Mouse (Mus musculus) hindbrain, embryonic 15.5 days (tissue): ENCODE results near the gene Ccdc194. TPM values are rescaled to one million over a fixed set of nuclear protein-coding genes. Genes with fewer than 3 reads are reported as not detected.

Experiments
- ATAC-seq: fragments of 200-750 bp; cut with Nextera tagmentation; 2 replicates; pipeline ENCODE4 v1.8.0; 2017; ENCODE audit warnings: low read depth, moderate number of reproducible peaks, moderate TSS enrichment; ENCODE audit not compliant: low FRiP score
- H3K27ac ChIP-seq: fragments of 300-500 bp; sonication (generic); replicated peaks from 2 replicates; pipeline ENCODE4 v1.5.1; 2015; ENCODE audit warnings: mild to moderate bottlenecking, inconsistent platforms
- H3K27me3 ChIP-seq: fragments of 300-500 bp; sonication (generic); 2 replicates; pipeline ENCODE4 v1.6.1; 2015; ENCODE audit warnings: control low read depth, inconsistent platforms
- H3K36me3 ChIP-seq: fragments of 300-500 bp; sonication (generic); 2 replicates; pipeline ENCODE4 v1.6.1; 2015; ENCODE audit warnings: control low read depth, inconsistent platforms
- H3K4me1 ChIP-seq: fragments of 300-500 bp; sonication (generic); replicated peaks from 2 replicates; pipeline ENCODE4 v1.6.1; 2015; ENCODE audit warnings: control low read depth, inconsistent platforms
- H3K4me2 ChIP-seq: fragments of 300-500 bp; sonication (generic); 2 replicates; pipeline ENCODE4 v1.6.1; 2015; ENCODE audit warnings: moderate library complexity, mild to moderate bottlenecking, inconsistent platforms
- H3K4me3 ChIP-seq: fragments of 300-500 bp; sonication (generic); 2 replicates; pipeline ENCODE4 v1.5.1; 2015; ENCODE audit warnings: mild to moderate bottlenecking, inconsistent platforms
- H3K9ac ChIP-seq: fragments of 300-500 bp; sonication (generic); 2 replicates; pipeline ENCODE4 v1.6.1; 2015; ENCODE audit warnings: inconsistent platforms
- H3K9me3 ChIP-seq: fragments of 300-500 bp; sonication (generic); 2 replicates; pipeline ENCODE4 v1.6.1; 2016; ENCODE audit warnings: control low read depth, inconsistent platforms
- WGBS: fragments of 180-500 bp; shearing (Covaris S2); methylation state at CpG from one replicate; pipeline ENCODE4 v1.1.7; 2015; 5-methylcytosine and 5-hydroxymethylcytosine counted together
- polyA plus RNA-seq: library from polyadenylated mRNA; unstranded; fragments of >200 nt; fragmentation: Nextera tagmentation; extraction: Ambion mirVana; gene quantifications from 2 replicates; pipeline ENCODE4 v1.2.1, GENCODE M21; 2015

The Ccdc194 gene
- polyA plus RNA-seq, 1 experiment from 2014 or later: 0.41 TPM

- no peaks in the 10 kb centered on the region; the same call in 1 of the 2 replicates for H3K9me3 ChIP-seq
- H3K36me3 ChIP-seq: no peaks in the 10 kb centered on the region
- no peak within 1 kb of the TSS for H3K9ac ChIP-seq
- H3K4me1 ChIP-seq: peaks cover 30% of the 10 kb centered on the region
- 69% methylated on average over 3 of the region's 3 CpGs for WGBS
- H3K27me3 ChIP-seq: peaks cover 22% of the 10 kb centered on the region
- no peak within 1 kb of the TSS for H3K27ac ChIP-seq
- no peak within 1 kb of the TSS for H3K4me2 ChIP-seq
- no peak for ATAC-seq
- H3K4me3 ChIP-seq: no peak within 1 kb of the TSS
These were observed 41.0 kb upstream of the Ccdc194 start, which contains the start of gene Nxnl1 for GRCm38 (mm10) chr8:71566501-71566900. Nxnl1 (minus strand) TSS chr8:71566601.

- Histone ChIP-seq H3K4me2 (no peak overlapping the region), H3K4me3 (no peak overlapping the region), H3K27ac (no peak overlapping the region), H3K9ac (no peak overlapping the region), H3K36me3 (no peaks in the 10 kb centered on the region), H3K9me3 (no peaks in the 10 kb centered on the region; the same call in 1 of the 2 replicates), H3K27me3 (peaks cover 48% of the 10 kb centered on the region), H3K4me1 (peaks cover 20% of the 10 kb centered on the region)
- WGBS: 91% methylated on average over 4 of the region's 4 CpGs
- no peak for ATAC-seq
These were observed 38.5 kb upstream of the Ccdc194 start for GRCm38 (mm10) chr8:71563992-71564391.

- Histone ChIP-seq H3K36me3 (no peaks in the 10 kb centered on the region), H3K4me1 (peaks cover 20% of the 10 kb centered on the region), H3K9ac (peak overlapping the region; percentile 40), H3K27ac (no peak overlapping the region), H3K4me3 (peak overlapping the region; percentile 30), H3K9me3 (no peaks in the 10 kb centered on the region; the same call in 1 of the 2 replicates), H3K27me3 (peaks cover 60% of the 10 kb centered on the region), H3K4me2 (peak overlapping the region; percentile 54)
- no peak for ATAC-seq
- under 1% methylated on average over 33 of the region's 33 CpGs for WGBS
These were observed 37.2 kb upstream of the Ccdc194 start for GRCm38 (mm10) chr8:71562751-71563150.

DNA sequence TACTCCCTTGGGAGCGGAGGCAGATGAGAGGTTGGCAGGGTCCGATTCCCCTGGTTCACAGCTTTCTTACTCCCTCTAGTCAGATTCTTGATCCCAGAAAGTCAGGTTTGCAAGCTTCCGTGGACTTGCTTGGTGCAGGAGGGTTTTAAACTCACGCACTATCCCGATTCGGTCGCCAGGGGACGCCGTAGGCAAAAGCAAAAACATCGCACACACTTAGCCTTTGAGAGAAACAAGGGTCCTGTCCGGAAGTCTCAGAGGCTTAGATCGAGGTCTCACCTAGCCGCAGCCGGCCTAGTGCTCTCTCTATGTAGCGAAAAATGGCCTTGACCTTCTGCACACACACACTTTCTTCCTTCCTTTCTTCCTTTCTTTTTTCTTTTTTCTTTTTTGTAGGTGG, 35.9 kb upstream of the Ccdc194 start:
- H3K9me3 ChIP-seq: no peaks in the 10 kb centered on the region; the same call in 1 of the 2 replicates
- no peak overlapping the region for H3K27ac ChIP-seq
- no peaks in the 10 kb centered on the region for H3K36me3 ChIP-seq
- WGBS: 4% methylated on average over 15 of the region's 15 CpGs
- H3K27me3 ChIP-seq: peaks cover 74% of the 10 kb centered on the region
- ATAC-seq: no peak
- no peak overlapping the region for H3K4me3 ChIP-seq
- no peak overlapping the region for H3K9ac ChIP-seq
- H3K4me2 ChIP-seq: no peak overlapping the region
- peaks cover 20% of the 10 kb centered on the region for H3K4me1 ChIP-seq

- 84% methylated on average over 5 of the region's 5 CpGs for WGBS
- Histone ChIP-seq H3K4me2 (no peak overlapping the region), H3K27ac (no peak overlapping the region), H3K4me3 (no peak overlapping the region), H3K9me3 (no peaks in the 10 kb centered on the region; the same call in 1 of the 2 replicates), H3K4me1 (peaks cover 20% of the 10 kb centered on the region), H3K9ac (no peak overlapping the region), H3K27me3 (peaks cover 80% of the 10 kb centered on the region), H3K36me3 (no peaks in the 10 kb centered on the region)
- no peak for ATAC-seq
These were observed 35.3 kb upstream of the Ccdc194 start for GRCm38 (mm10) chr8:71560765-71561164.

DNA sequence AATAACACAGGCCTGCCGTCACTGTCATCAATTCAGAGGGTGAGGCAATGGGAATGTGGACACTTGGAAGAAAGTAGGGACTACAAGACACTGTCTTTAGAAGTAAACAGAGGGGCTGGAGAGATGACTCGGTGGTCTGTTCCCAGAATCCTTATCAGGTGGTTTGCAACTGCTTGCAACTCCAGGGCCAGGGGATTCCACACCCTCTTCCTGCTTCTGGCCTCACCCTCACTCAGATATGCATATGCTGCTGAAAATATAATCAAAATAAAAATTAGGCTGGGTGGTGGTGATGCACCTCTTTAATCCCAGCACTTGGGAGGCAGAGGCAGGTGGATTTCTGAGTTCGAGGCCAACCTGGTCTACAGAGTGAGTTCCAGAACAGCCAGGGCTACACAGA, 34.6 kb upstream of the Ccdc194 start:
- no peaks in the 10 kb centered on the region; the same call in 1 of the 2 replicates for H3K9me3 ChIP-seq
- no peak for ATAC-seq
- no peak overlapping the region for H3K9ac ChIP-seq
- H3K4me3 ChIP-seq: no peak overlapping the region
- H3K27ac ChIP-seq: no peak overlapping the region
- peaks cover 20% of the 10 kb centered on the region for H3K4me1 ChIP-seq
- 84% methylated on average over 3 of the region's 3 CpGs for WGBS
- no peak overlapping the region for H3K4me2 ChIP-seq
- H3K36me3 ChIP-seq: no peaks in the 10 kb centered on the region
- H3K27me3 ChIP-seq: peaks cover 81% of the 10 kb centered on the region

GRCm38 (mm10) chr8:71558958-71559690, 33.6 kb upstream of the Ccdc194 start:
- H3K9ac ChIP-seq: no peak overlapping the region
- no peak overlapping the region for H3K27ac ChIP-seq
- peak overlapping the region; percentile 25 for H3K4me3 ChIP-seq
- 4% methylated on average over 24 of the region's 24 CpGs for WGBS
- H3K9me3 ChIP-seq: no peaks in the 10 kb centered on the region; the same call in 1 of the 2 replicates
- no peak for ATAC-seq
- H3K27me3 ChIP-seq: peaks cover 84% of the 10 kb centered on the region
- peak overlapping the region; percentile 46 for H3K4me2 ChIP-seq
- peaks cover 20% of the 10 kb centered on the region for H3K4me1 ChIP-seq
- no peaks in the 10 kb centered on the region for H3K36me3 ChIP-seq

DNA sequence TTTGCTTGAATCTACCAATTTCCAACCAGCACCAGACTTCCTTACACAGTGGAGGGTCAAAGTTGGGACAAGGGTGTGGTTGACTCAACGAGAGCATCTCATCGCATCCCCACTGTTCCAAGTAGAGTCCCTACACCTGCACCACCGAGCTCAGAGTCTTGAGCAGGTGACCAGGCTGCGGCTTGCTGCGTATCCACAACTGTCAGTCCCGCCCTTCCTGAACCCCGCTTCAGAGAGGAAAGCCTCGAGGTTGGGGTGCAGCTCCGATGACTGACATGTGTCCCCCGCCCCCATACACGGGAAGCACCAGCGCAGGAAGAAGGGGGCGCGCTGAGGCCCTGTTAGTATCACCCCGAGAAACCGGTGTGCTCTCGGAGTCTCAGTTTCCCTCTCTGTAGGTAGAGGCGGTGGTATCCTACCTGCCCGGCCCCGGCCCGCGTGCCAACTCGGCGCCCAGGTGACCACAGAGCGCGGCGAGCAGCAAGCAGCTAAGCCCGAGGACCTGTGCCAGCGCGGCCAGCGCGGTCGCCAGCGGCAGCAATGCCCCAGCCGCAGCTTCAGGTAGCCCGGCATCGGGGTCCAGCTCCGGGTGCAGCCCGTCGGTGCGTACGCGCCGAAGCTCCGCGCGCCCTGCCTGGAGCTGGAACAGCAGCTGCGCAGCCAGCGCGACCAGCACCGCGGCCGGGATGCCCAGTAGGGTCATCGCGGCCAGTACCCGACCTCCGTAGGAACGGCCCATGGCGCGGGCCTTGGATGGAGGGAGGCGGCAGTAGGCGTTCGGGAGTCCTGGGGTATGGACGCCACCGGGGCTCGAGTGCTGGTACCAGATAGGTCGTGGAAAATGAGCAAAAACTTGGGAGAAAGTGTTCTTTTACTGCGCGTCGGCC, 32.8 kb upstream of the Ccdc194 start, which contains the start of gene Tmem221:
Tmem221 (minus strand) TSS at position 801 of the 887 bp plus-strand sequence.
- H3K4me1 ChIP-seq: peaks cover 20% of the 10 kb centered on the region
- no peaks in the 10 kb centered on the region for H3K9me3 ChIP-seq
- H3K36me3 ChIP-seq: no peaks in the 10 kb centered on the region
- no peak for ATAC-seq
- no peak within 1 kb of the TSS for H3K27ac ChIP-seq
- peaks cover 79% of the 10 kb centered on the region for H3K27me3 ChIP-seq
- H3K9ac ChIP-seq: no peak within 1 kb of the TSS
- peak within 1 kb of the TSS; percentile 25 for H3K4me3 ChIP-seq
- WGBS: 4% methylated on average over 70 of the region's 70 CpGs
- peak within 1 kb of the TSS; percentile 46 for H3K4me2 ChIP-seq

DNA sequence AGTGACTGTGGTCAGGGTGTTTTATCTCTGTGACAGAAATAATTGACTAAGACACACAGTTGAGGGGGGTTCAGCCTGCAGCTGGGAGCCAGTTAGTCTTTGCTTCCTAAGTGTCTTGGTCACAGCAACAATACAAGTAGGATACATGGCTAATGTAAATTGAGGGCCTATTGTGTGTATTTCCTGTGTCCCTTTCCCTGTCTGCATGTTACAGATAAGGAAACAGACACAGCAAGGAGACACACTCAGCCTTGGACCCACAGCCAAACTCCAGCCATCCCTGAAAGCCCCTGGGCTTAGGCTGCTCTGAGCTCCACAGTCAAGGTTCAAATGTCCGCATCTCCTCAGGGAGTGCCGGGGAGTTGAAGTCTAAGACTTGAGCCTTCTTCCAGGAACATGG, 29.1 kb upstream of the Ccdc194 start:
- no peak overlapping the region for H3K4me3 ChIP-seq
- peaks cover 42% of the 10 kb centered on the region for H3K27me3 ChIP-seq
- no peaks in the 10 kb centered on the region for H3K36me3 ChIP-seq
- no peaks in the 10 kb centered on the region for H3K9me3 ChIP-seq
- 81% methylated on average over 2 of the region's 2 CpGs for WGBS
- ATAC-seq: no peak
- no peak overlapping the region for H3K27ac ChIP-seq
- no peak overlapping the region for H3K9ac ChIP-seq
- no peak overlapping the region for H3K4me2 ChIP-seq
- peaks cover 11% of the 10 kb centered on the region for H3K4me1 ChIP-seq

DNA sequence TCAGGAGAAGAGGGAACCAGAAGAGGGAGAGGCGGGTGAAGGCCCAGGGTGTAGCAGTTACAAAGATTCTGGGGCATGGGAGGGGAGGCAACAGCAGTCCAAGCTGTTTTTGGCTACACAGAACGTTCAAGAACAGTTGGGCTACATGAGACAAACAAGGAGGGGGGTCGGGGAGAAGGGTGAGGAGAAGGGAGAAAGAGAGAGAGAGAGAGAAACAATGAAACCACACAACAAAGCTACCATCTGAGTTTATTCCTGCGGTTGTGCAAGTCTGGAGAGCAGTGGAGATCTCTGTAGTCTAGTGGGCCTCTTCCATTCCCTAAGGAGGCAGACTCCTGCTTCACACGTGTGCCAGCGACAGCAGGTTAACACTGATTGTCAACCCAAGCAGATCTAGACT, 28.5 kb upstream of the Ccdc194 start:
- Histone ChIP-seq H3K9ac (no peak overlapping the region), H3K4me2 (no peak overlapping the region), H3K4me3 (no peak overlapping the region), H3K4me1 (peaks cover 9% of the 10 kb centered on the region), H3K36me3 (no peaks in the 10 kb centered on the region), H3K27me3 (peaks cover 36% of the 10 kb centered on the region), H3K9me3 (no peaks in the 10 kb centered on the region), H3K27ac (no peak overlapping the region)
- ATAC-seq: no peak
- 68% methylated on average over 6 of the region's 6 CpGs for WGBS

GRCm38 (mm10) chr8:71552770-71553169, 27.3 kb upstream of the Ccdc194 start:
- peaks cover 5% of the 10 kb centered on the region; the same call in 1 of the 2 replicates for H3K36me3 ChIP-seq
- no peak overlapping the region for H3K4me2 ChIP-seq
- WGBS: 70% methylated on average over 6 of the region's 6 CpGs
- no peaks in the 10 kb centered on the region for H3K4me1 ChIP-seq
- peaks cover 24% of the 10 kb centered on the region for H3K27me3 ChIP-seq
- H3K9me3 ChIP-seq: no peaks in the 10 kb centered on the region
- H3K27ac ChIP-seq: no peak overlapping the region
- no peak overlapping the region for H3K9ac ChIP-seq
- ATAC-seq: no peak
- H3K4me3 ChIP-seq: no peak overlapping the region

- H3K4me3 ChIP-seq: no peak overlapping the region
- H3K4me1 ChIP-seq: no peaks in the 10 kb centered on the region
- H3K27ac ChIP-seq: no peak overlapping the region
- no peak overlapping the region for H3K9ac ChIP-seq
- 70% methylated on average over 7 of the region's 7 CpGs for WGBS
- ATAC-seq: no peak
- H3K4me2 ChIP-seq: no peak overlapping the region
- peaks cover 15% of the 10 kb centered on the region for H3K36me3 ChIP-seq
- 0 out of 2 replicates have a peak, but pooled peaks cover 4% of the 10 kb centered on the region for H3K27me3 ChIP-seq
- H3K9me3 ChIP-seq: no peaks in the 10 kb centered on the region
These were observed 25.2 kb upstream of the Ccdc194 start for GRCm38 (mm10) chr8:71550754-71551153.
